Mouse (Mus musculus) kidney, postnatal 4 days (tissue): Measurements from ENCODE around the gene Gm7102.
"Not testable (repeated sequence)": the region's sequence is repeated elsewhere in the genome, so short reads cannot be mapped to it uniquely, and the experiment has no call there.

Experiments used
- DNase-seq, 2 experiments: peaks; one replicate each; pipeline ENCODE4 v3.0.0; 2021; ENCODE audit warnings: mixed read lengths in 2 of 2

Gm7102 gene

DNA sequence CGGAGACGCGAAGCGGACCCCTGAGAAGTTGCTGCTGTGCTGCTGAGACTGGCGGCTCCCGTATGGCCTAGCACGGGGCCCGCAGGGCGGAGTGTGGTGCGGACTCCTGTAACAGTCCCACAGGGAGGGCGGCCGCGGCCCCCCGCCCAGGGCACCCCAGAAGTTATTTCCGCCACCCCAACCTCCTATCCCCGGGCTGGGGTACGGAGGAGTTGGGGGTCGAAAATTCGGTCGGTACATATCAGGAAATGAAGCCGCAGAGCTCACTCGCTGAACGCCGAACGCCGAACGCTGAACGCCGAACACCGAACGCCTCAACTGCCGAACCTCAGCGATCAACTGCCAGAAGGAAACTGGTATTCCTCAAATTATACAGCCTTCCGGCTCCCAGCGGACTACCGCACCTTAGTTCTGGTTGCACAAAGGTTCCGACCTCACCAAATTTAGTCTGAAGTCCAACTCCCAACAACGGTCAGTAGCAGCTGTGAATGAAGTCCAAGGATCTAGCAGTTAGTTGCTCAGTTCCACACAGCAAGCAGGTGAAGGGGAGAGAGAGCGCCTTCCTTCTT lies at the start of gene Gm7102:
Gene Gm7102 (minus strand): TSS at position 554 of the 569 bp plus-strand sequence.
- DNase-seq: peak; percentile 9 to 38

DNA sequence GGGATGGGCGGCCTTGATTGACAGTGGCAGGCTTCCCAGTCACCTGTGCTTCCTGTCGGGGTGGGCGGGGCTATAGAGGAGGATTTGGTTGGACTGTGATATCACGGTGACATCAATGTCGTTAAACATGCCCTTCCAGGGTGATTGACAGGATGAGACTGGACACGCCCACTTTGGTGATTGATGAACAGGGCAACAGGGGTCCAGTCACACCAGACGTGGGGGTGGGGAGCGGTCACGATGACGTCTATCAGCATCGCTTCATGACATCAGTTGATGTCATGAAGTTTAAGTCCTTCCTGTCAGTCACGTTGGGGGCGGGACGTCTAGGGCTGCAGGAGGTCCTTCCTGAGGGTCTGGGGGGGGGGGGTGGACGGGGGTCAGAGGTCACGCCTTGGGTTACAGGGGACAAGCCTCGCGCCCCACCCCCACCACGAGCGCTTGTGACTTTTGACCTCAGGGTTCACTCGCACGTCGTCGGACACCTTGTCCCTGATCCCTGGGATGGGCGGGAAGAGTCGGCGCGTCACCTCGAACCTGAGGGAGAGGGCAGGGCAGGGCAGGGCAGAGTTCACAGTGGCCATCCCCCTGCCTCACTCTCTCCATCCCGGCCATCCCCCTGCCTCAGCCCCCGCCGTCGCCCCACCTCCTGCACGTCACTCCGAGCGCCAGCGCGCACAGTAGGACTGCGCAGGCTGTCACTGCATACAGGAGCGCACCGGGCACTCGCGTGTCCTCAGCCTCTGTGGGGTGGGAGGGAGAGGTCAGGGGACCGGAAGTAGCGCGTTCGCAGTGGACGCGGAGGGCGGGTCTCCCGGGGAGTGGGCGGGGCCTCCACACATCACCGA lies 48.8 kb upstream of the Gm7102 start:
- peak; percentile 26 to 48 for DNase-seq

DNA sequence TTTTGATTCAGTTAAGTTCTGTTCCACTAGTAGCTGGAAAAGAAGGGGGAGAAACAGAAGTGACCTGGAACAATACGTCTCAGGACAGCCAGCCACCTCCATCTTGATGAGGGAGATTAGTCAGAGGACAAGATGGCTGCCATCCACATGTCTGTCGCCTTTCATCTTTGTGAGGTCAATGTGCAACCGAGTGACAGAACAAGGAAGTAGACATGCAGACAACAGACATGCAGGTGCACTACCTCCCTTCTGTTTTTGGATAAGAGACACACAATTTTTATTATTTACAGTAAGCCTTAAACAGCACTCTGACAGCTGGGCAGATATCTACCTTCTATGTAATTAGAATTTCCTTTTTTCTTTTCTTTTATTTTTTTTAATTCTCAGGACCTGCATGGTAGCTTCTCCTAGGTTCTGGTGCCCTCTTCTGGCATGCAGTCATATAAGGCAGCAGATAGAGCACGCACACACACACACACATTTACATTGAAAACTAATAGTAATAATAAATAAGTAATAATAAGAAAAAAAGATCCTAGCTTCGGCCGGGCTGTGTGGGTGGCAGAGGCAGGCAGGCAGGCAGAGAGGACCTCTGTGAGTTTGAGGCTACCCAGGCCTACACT lies 47.7 kb upstream of the Gm7102 start:
- peak; percentile 22 to 28 for DNase-seq

DNA sequence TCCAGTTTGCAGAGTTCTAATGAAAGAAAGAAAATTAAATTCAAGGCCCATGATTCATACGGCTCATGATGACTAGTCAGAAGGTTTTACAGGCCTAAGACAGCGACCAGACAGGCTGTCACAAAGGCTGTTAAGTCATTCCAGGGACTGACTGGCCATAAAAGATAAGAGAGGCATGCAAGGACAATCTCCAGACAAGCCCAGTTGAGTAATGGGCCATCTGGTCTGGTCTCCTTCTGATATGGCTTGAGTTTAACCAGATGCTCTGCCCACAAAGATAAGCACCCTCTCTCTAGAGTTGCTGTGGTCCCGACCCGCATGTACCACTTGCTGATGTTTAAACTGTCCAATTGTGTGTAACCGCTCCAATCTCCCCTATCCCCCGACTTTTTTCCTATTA lies 31.4 kb upstream of the Gm7102 start:
- not testable (repeated sequence) for DNase-seq

DNA sequence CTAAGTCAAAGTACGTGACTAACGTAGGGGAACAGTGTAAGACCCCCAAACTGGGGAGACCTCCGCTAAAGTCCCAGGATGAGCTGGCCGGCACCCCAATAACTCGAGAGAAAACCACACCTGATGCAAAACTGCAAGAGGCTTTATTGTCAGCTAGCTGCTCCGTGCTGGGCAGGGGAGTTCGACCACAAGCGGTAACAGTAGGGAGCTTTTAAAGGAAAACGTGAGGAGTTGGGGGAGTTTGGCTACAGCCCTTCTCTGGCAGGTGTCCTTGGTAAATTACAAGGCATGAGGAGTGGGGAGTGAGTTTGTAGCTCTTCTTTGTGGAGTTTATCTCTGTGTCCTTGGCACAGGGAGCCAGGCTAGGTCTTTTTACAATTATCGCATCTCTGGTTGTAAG lies 23.7 kb upstream of the Gm7102 start:
- DNase-seq: peak; percentile 39 to 58

DNA sequence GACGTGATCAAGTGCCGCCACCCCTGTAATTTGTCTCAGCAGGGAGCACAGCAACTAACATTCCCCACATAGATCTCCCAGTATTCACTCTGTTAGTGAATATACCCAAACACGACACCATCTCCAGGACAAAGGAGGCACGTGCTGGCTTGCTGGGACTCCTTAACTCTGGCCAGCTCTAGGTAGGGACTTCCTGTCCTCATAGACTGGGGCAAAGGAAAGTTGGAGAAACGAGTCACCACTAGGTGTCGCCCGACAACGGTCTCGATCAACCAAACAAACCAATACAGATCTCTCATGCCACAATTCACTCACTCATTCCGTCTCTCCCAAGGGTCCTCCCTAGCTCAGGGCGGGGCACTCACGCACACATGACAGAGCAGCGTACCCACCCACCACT lies 23.2 kb upstream of the Gm7102 start:
- peak; percentile 94 to 95 for DNase-seq

DNA sequence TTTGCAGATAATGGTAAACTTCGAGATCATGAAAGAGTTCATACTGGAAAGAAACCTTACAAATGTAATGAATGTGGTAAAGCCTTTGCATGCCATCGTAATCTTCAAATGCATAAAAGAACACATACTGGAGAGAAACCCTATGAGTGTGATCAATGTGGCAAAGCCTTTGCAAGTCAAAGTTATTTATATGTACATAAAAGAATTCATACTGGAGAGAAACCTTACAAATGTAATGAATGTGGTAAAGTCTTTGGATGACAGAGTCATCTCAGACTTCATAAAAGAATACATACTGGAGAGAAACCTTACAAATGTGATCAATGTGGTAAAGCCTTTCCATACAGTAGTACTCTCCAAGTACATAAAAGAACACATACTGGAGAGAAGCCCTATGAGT lies 7.5 kb upstream of the Gm7102 start, which contains the start of gene Gm6020:
Gene Gm6020 (plus strand): TSS at position 301 of the 400 bp plus-strand sequence.
- not testable (repeated sequence) for DNase-seq

DNA sequence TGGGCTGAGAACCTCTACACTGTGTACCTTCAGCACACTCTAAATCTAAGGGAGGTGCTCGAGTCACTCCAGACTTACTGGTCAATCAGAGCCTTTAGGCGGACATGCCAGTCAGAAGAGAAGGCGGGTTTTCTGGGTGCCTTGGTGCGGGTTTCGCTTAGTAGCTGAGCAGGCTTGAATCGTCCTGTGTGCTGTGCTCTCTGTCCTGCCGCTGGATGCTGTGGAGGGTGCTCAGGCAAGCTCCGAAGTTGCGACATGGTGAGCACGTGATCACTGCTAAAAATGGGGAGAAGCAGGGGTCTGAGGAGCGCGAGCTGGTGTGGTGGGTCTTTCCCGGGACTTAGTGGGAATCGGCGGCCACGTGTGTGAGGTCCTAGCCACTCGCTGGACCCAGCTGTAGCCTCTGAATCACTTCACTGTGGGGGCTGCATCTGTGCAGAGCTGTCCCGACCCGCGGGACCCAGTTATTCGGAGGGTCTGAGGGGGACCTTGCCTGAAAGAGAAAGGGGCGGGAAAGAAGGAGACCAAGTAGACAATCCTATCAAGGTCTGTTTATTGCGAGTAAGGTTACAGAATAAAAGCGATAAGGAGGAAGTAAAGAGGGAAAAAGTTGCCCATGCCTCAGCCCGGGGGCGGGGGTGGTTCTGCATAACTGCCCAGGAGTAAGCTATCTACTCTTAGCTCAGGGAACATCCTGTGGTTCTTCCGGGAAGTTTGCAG lies 24.2 kb downstream of the Gm7102 start:
- DNase-seq: peak; percentile 24 to 38

DNA sequence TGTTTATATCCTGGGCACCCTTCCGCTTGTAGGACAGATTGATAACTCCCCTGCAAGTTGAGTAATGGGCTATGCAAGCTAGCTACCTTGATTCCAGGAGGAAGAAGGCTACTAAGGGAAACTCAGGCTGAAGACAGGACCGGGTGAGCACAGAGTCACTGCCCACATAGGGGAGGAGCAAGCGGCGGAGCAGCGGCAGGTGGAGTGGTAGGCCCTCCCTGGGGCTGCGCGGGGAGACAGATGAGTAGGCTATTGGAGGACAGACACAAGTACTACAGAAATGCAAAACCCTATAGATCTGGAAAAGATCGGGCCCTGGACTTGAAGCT lies 24.8 kb downstream of the Gm7102 start:
- DNase-seq: peak; percentile 37 to 54

DNA sequence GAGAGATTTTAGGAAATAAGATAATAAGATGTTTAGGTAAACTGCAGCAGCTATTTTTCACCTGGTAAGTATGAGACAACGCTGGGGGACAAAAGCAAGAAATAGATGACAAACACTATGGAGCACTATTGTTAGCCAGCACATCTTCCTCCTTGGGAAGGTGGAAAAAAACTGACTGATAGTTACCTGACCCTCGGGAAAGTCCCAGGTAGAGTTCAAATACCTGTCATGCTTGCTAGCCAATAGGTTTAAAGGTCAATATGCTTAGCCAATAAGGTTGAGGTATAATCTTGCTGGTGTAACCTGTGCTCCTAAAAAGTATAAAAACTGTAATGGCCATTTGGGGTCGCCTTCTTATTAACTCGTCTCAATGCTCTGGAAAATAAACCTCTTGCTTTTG lies 34.8 kb downstream of the Gm7102 start:
- DNase-seq: no peak

DNA sequence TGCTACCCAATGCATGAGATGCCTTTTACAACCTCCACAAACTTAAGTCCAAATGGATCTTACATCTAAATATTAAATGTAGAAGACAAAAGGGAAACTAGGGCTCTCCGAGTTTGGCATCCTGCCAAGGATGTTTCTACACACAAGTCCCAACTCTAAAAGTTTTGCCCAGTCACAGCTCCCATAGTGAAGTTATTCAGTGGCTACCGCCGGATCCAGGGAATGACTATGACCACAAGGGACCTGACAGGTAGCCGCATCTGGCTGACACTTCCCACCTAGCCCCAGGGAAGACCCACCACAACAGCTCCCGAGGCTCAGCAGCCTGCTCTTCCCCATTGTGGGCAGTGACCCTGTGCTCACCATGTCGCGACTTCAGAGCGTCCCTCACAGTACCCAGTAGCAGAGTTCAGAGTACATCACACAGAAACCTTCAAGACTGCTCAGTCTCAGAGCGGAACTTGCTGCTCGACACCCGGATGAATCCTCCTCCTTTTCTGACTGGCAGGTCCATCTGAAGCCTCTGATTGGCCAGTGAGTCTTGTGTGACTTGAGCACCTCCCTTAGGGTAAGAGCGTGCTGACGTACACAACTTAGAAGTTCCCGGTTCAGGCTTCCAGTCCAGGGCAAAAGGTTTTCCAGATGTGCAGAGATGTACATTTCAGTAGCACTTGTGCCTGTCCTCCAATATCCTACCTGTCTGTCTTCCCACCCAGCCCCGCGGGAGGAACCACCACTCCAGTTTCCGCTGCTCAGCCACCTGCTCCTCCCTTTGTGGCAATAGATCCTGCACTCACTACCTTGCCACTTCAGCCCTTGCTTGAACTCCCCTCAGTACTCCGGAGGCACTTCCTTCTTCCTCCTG lies 35.5 kb downstream of the Gm7102 start, which contains the start of gene Zfp950:
Gene Zfp950 (minus strand): TSS at position 499 of the 865 bp plus-strand sequence.
- DNase-seq: peak; percentile 77 to 88

DNA sequence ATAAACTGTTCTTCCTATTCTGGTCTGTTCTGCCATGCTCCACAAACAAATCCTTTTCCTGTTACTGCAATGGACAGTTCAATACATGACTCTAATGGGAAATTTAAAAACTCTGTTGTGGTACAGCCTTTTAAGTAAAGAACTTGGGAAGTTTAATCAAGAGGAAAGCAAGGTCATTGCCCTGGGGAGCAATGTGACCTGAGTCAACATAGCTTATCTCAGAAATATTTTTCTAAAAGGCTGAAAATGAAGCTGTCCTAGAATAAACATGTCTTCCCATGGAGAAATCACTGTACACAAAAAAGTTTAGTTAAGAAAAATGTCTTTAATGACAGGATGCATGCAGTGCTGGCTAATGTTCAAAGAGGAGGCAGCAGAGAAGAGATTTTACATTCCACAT lies 37.5 kb downstream of the Gm7102 start:
- no peak for DNase-seq

DNA sequence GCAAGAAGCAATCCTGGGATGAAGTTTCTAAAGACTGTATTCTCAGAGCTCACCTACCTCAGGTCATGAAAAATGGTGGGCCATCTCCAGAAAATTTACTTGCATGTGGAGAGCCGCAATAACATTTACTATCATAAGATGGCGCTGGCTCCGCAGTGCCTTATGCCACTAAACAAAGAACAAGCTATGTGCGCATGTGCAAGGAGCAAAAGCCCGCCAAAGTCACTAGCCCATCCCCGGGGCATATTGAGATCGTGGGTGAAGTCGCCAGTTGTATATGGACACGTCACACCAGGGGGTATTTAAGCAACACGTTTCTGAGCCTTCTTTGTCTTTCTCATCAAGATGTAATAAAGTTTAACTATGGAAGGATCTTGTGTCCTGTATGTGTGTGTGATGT lies 45.0 kb downstream of the Gm7102 start:
- no peak for DNase-seq
